Mouse (Mus musculus) heart, embryonic 13.5 days (tissue): ENCODE measurements at regions not wholly inside any gene's neighbourhood (a gene's known extent, or its start where the extent isn't known, plus 50 kb on each side); places are given as distances from the start of the nearest gene placed in this dataset.
A peak's percentile ranks its signal among the peaks of the same experiment; 100 is the strongest.
"Not testable (repeated sequence)": the region's sequence is repeated elsewhere in the genome, so short reads cannot be mapped to it uniquely, and the experiment has no call there.

Experiments used
- ATAC-seq: fragments of 200-750 bp; cut with Nextera tagmentation; 2 replicates; pipeline ENCODE4 v1.8.0; 2017; ENCODE audit warnings: moderate TSS enrichment; ENCODE audit not compliant: insufficient number of reproducible peaks, low FRiP score, low TSS enrichment; ENCODE audit errors: extremely low read depth
- H3K27ac ChIP-seq: fragments of 300-500 bp; sonication (generic); replicated peaks from 2 replicates; pipeline ENCODE4 v1.5.1; 2015; ENCODE audit warnings: moderate library complexity, mild to moderate bottlenecking, inconsistent platforms
- H3K27me3 ChIP-seq: fragments of 300-500 bp; sonication (generic); replicated peaks from 2 replicates; pipeline ENCODE4 v1.6.1; 2015; ENCODE audit warnings: mild to moderate bottlenecking, inconsistent platforms
- H3K36me3 ChIP-seq: fragments of 300-500 bp; sonication (generic); 2 replicates; pipeline ENCODE4 v1.6.1; 2015; ENCODE audit warnings: mild to moderate bottlenecking, inconsistent platforms
- H3K4me1 ChIP-seq: fragments of 300-500 bp; sonication (generic); 2 replicates; pipeline ENCODE4 v1.6.1; 2015; ENCODE audit warnings: inconsistent platforms
- H3K4me2 ChIP-seq: fragments of 300-500 bp; sonication (generic); 2 replicates; pipeline ENCODE4 v1.6.1; 2015; ENCODE audit warnings: inconsistent platforms, mild to moderate bottlenecking, moderate library complexity
- H3K4me3 ChIP-seq: fragments of 300-500 bp; sonication (generic); 2 replicates; pipeline ENCODE4 v1.5.1; 2015; ENCODE audit warnings: moderate library complexity, mild to moderate bottlenecking, inconsistent platforms
- H3K9ac ChIP-seq: fragments of 300-500 bp; sonication (generic); 2 replicates; pipeline ENCODE4 v1.6.1; 2015; ENCODE audit warnings: inconsistent platforms, mild to moderate bottlenecking, moderate library complexity
- H3K9me3 ChIP-seq: fragments of 300-500 bp; sonication (generic); 2 replicates; pipeline ENCODE4 v1.6.1; 2016; ENCODE audit warnings: inconsistent platforms
- WGBS: fragments of 180-500 bp; shearing (Covaris S2); methylation state at CpG from one replicate; pipeline ENCODE4 v1.1.7; 2015; ENCODE audit warnings: mixed read lengths; 5-methylcytosine and 5-hydroxymethylcytosine counted together

GRCm38 (mm10) chr16:50533881-50534280 lies 57.1 kb downstream of the Ccdc54 start:
- no peak for ATAC-seq
- Histone ChIP-seq H3K27me3 (no peaks in the 10 kb centered on the region), H3K27ac (no peak overlapping the region), H3K4me3 (no peak overlapping the region), H3K9ac (no peak overlapping the region), H3K4me2 (no peak overlapping the region), H3K9me3 (no peaks in the 10 kb centered on the region), H3K4me1 (0 out of 2 replicates have a peak, but pooled peaks cover 4% of the 10 kb centered on the region), H3K36me3 (no peaks in the 10 kb centered on the region)
- 66% methylated on average over 3 of the region's 3 CpGs for WGBS

DNA sequence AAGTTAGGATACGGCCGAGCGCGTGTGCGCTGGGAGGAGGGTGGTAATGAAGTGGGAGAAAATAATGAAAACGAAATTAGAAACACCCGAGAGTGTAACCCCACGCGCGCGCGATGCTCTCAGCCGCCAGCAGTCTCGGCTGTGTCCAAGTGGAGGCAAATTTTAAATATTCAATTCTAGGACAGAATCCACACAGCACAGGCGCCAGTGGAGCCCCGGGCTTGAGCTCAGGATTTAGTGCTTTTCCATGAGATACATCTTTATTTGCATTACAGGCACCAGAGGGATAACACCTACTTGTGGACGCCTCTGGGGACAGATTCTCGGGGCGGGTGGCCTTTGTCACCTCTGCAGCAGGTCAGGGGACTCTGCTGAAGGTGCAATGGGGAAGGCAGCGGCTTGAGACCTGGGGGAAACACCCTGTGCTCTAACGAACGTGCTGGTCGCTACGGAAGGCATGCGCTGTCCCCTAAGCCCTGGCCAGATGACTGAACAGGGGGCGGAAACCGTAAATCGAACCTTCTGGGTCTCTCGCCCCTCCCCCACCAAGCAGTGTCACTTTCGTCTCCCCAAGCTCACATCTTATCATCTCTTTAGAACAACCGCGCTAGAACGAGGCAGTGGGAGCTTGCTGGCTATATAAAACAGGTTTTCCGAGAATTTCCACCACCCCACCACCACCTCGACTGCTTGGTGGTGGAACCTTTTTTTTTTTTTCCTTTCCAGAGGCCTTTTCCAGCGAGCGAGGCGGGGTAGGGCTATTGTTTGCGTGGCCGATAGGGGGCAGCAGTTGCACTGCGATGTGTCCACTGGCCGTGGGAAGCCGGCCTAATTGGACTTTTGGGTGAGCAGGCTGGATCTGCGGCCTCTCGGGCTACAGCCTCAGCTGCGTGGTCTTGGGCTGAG lies 61.2 kb downstream of the Ccdc54 start:
- peak overlapping the region; percentile 97 for H3K4me2 ChIP-seq
- H3K9ac ChIP-seq = peak overlapping the region; percentile 91
- peaks cover 16% of the 10 kb centered on the region for H3K4me1 ChIP-seq
- WGBS = under 1% methylated on average over 46 of the region's 46 CpGs
- peak overlapping the region; percentile 97 for H3K27ac ChIP-seq
- ATAC-seq = no peak
- no peaks in the 10 kb centered on the region for H3K27me3 ChIP-seq
- H3K4me3 ChIP-seq = peak overlapping the region; percentile 74
- no peaks in the 10 kb centered on the region for H3K9me3 ChIP-seq
- H3K36me3 ChIP-seq = no peaks in the 10 kb centered on the region

GRCm38 (mm10) chr16:50528677-50529510 lies 62.1 kb downstream of the Ccdc54 start:
- Histone ChIP-seq H3K4me3 (peak overlapping the region; percentile 74), H3K9me3 (no peaks in the 10 kb centered on the region), H3K27me3 (no peaks in the 10 kb centered on the region), H3K36me3 (no peaks in the 10 kb centered on the region), H3K27ac (peak overlapping the region; percentile 97), H3K9ac (peak overlapping the region; percentile 91), H3K4me1 (peaks cover 19% of the 10 kb centered on the region), H3K4me2 (peak overlapping the region; percentile 97)
- under 1% methylated on average over 77 of the region's 81 CpGs for WGBS
- ATAC-seq = peak; percentile 77; the same call in 1 of the 2 replicates

DNA sequence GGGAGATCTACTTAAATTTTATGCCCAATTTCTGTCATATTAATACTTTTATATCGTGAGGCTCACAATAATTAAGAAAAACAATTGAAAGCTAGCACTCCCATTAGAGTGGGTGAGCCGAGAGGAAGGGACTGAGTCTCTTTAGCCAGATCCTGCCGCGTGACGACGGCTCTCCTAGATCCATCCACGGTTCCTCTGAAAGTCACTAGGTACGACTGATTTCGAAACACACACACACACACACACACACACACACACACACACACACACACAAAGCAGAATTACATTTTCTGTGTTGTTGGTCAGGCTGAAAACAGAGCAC lies 62.6 kb downstream of the Ccdc54 start:
- peak overlapping the region; percentile 91 for H3K9ac ChIP-seq
- no peaks in the 10 kb centered on the region for H3K36me3 ChIP-seq
- H3K4me1 ChIP-seq = peaks cover 19% of the 10 kb centered on the region
- H3K9me3 ChIP-seq = no peaks in the 10 kb centered on the region
- ATAC-seq = no peak
- no peaks in the 10 kb centered on the region for H3K27me3 ChIP-seq
- peak overlapping the region; percentile 97 for H3K27ac ChIP-seq
- WGBS = under 1% methylated on average over 9 of the region's 9 CpGs
- peak overlapping the region; percentile 97 for H3K4me2 ChIP-seq
- peak overlapping the region; percentile 74 for H3K4me3 ChIP-seq

- ATAC-seq, H3K36me3 ChIP-seq, H3K9me3 ChIP-seq, H3K9ac ChIP-seq, H3K4me2 ChIP-seq, H3K27me3 ChIP-seq, H3K4me3 ChIP-seq, H3K27ac ChIP-seq: not testable (repeated sequence)
- H3K4me1 ChIP-seq = peaks cover 19% of the 10 kb centered on the region
- 63% methylated on average over 5 of the region's 5 CpGs for whole genome bisulfite sequencing
These were observed 64.0 kb downstream of the Ccdc54 start for GRCm38 (mm10) chr16:50526930-50527329.

- no peak for ATAC-seq
- peaks cover 19% of the 10 kb centered on the region for H3K4me1 ChIP-seq
- no peaks in the 10 kb centered on the region for H3K36me3 ChIP-seq
- H3K4me3 ChIP-seq = no peak overlapping the region
- no peaks in the 10 kb centered on the region for H3K27me3 ChIP-seq
- H3K4me2 ChIP-seq = no peak overlapping the region
- no peaks in the 10 kb centered on the region for H3K9me3 ChIP-seq
- no peak overlapping the region for H3K27ac ChIP-seq
- WGBS = 83% methylated on average over 11 of the region's 11 CpGs
- H3K9ac ChIP-seq = no peak overlapping the region
These were observed 65.0 kb downstream of the Ccdc54 start for GRCm38 (mm10) chr16:50525934-50526366.

- Histone ChIP-seq H3K36me3 (no peaks in the 10 kb centered on the region), H3K27ac (peak overlapping the region; percentile 68), H3K27me3 (no peaks in the 10 kb centered on the region), H3K4me2 (peak overlapping the region; percentile 60; the same call in 1 of the 2 replicates), H3K4me1 (peaks cover 17% of the 10 kb centered on the region), H3K9ac (peak overlapping the region; percentile 67; the same call in 1 of the 2 replicates), H3K4me3 (no peak overlapping the region), H3K9me3 (no peaks in the 10 kb centered on the region)
- 81% methylated on average over 9 of the region's 9 CpGs for WGBS
- ATAC-seq = no peak
These were observed 65.5 kb downstream of the Ccdc54 start for GRCm38 (mm10) chr16:50525504-50525903.

- no peaks in the 10 kb centered on the region for H3K36me3 ChIP-seq
- 58% methylated on average over 10 of the region's 10 CpGs for WGBS
- H3K9me3 ChIP-seq = no peaks in the 10 kb centered on the region
- no peak overlapping the region for H3K9ac ChIP-seq
- H3K4me3 ChIP-seq = no peak overlapping the region
- H3K4me2 ChIP-seq = no peak overlapping the region
- no peak for ATAC-seq
- no peaks in the 10 kb centered on the region for H3K27me3 ChIP-seq
- peaks cover 15% of the 10 kb centered on the region for H3K4me1 ChIP-seq
- H3K27ac ChIP-seq = no peak overlapping the region
These were observed 71.3 kb downstream of the Ccdc54 start for GRCm38 (mm10) chr16:50519610-50520009.

GRCm38 (mm10) chr16:50516579-50516978 lies 74.4 kb downstream of the Ccdc54 start:
- Histone ChIP-seq H3K4me2 (peak overlapping the region; percentile 64), H3K36me3 (no peaks in the 10 kb centered on the region), H3K9ac (no peak overlapping the region; the same call in 1 of the 2 replicates), H3K4me1 (peaks cover 13% of the 10 kb centered on the region), H3K27me3 (no peaks in the 10 kb centered on the region), H3K4me3 (peak overlapping the region; percentile 36), H3K27ac (peak overlapping the region; percentile 73), H3K9me3 (no peaks in the 10 kb centered on the region)
- ATAC-seq = 0 out of 2 replicates have a peak, but pooled peaks have one; percentile 61
- WGBS = 30% methylated on average over 11 of the region's 11 CpGs

DNA sequence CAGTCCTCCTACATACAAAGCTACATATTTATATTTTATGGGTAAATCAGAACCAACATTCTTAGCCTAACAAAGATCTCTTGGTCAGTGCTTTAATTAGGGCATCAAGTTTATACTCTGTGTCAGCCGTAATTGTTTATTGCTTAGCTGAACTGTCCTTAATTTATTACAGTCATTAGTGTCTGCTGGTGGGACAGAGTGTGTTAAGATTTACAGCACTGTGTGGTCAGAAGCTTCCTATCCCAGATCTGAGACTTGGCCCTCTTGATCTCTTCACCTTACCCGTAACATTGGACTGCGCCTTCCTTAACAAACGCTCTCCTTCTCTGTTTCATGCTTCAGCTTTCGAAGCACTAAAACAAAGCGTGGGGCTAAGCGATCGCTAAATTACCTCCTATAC lies 75.9 kb downstream of the Ccdc54 start:
- H3K36me3 ChIP-seq = no peaks in the 10 kb centered on the region
- no peaks in the 10 kb centered on the region for H3K9me3 ChIP-seq
- no peak overlapping the region for H3K4me2 ChIP-seq
- no peak overlapping the region for H3K4me3 ChIP-seq
- no peak overlapping the region for H3K27ac ChIP-seq
- no peaks in the 10 kb centered on the region for H3K27me3 ChIP-seq
- WGBS = 87% methylated on average over 8 of the region's 8 CpGs
- H3K4me1 ChIP-seq = peaks cover 13% of the 10 kb centered on the region
- ATAC-seq = no peak
- no peak overlapping the region for H3K9ac ChIP-seq

DNA sequence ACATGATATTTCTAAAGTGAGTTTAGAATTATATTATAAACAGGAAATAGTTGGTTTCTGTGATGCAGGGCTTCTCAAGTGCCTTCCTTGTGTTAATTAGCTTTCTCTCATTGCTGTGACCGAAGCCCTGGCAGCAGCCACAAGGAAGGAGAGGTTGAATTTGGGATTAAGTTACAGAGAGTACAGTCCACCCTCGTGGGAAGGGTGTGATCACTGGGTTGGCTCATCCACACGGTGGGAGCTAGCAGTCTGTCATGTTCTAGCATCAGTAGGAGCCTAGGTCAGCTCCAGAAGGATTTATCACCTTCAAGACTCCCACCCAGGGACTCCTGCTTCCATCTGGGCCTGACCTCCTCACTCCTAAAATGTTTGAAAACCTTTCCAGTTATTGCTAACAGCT lies 78.9 kb downstream of the Ccdc54 start:
- H3K4me2 ChIP-seq = no peak overlapping the region
- H3K4me3 ChIP-seq = no peak overlapping the region
- no peaks in the 10 kb centered on the region for H3K36me3 ChIP-seq
- WGBS = 45% methylated on average over 3 of the region's 3 CpGs
- no peak overlapping the region for H3K27ac ChIP-seq
- peaks cover 8% of the 10 kb centered on the region for H3K4me1 ChIP-seq
- no peaks in the 10 kb centered on the region for H3K27me3 ChIP-seq
- ATAC-seq = no peak
- H3K9ac ChIP-seq = no peak overlapping the region
- no peaks in the 10 kb centered on the region for H3K9me3 ChIP-seq
